Mouse (Mus musculus): ENCODE results near the gene Ube4a. TPM values are rescaled to one million over a fixed set of nuclear protein-coding genes. Genes with fewer than 3 reads are reported as not detected.
A peak's percentile ranks its signal among the peaks of the same experiment; 100 is the strongest.

The Ube4a gene
- 37.4 and 45.9 TPM in 2 replicates for polyA plus RNA-seq (2011; ENCODE audit: insufficient read depth, insufficient read length, low read depth, missing spikeins)

- H3K27ac ChIP-seq (ENCODE audit: insufficient read depth, low read length) = peak within 1 kb of the TSS; percentile 76
- TF ChIP-seq CTCF (IDR thresholded peaks at IDR 0.05; ENCODE audit: low read depth, low read length) (no peak), POLR2A (IDR thresholded peaks at IDR 0.05; ENCODE audit: insufficient read depth, low read length) (peak; percentile 40), EP300 (IDR thresholded peaks at IDR 0.05; ENCODE audit: insufficient read depth, low read depth, low read length) (0 out of 2 replicates have a peak, but pooled peaks have one; percentile 50)
- peak within 1 kb of the TSS; percentile 94 for H3K4me3 ChIP-seq (ENCODE audit: low read depth, low read length)
- no peaks in the 10 kb centered on the region for H3K9me3 ChIP-seq (replicated peaks; ENCODE audit: control insufficient read depth, insufficient read depth, low read length, poor library complexity, severe bottlenecking)
- H3K4me1 ChIP-seq (ENCODE audit: control insufficient read depth, insufficient read depth, low read length) = no peaks in the 10 kb centered on the region
- H3K9ac ChIP-seq (ENCODE audit: low read depth, poor library complexity, severe bottlenecking) = peak within 1 kb of the TSS; percentile 56
- H3K36me3 ChIP-seq (ENCODE audit: control insufficient read depth, insufficient read depth, low read length, poor library complexity, severe bottlenecking) = 0 out of 2 replicates have a peak, but pooled peaks cover 4% of the 10 kb centered on the region
- no peaks in the 10 kb centered on the region for H3K27me3 ChIP-seq (ENCODE audit: control insufficient read depth, insufficient read depth, low read length, poor library complexity, severe bottlenecking)
These were observed at the start of gene Ube4a for GRCm38 (mm10) chr9:44965126-44965832. Gene Ube4a (minus strand): TSS chr9:44965600.

GRCm38 (mm10) chr9:45014879-45015278, 49.5 kb upstream of the Ube4a start:
- peak; percentile 6 for TF ChIP-seq CTCF (IDR thresholded peaks at IDR 0.05; ENCODE audit: low read depth, low read length)
- TF ChIP-seq EP300 (IDR thresholded peaks at IDR 0.05; ENCODE audit: insufficient read depth, low read depth, low read length) = no peak
- no peak for TF ChIP-seq POLR2A (IDR thresholded peaks at IDR 0.05; ENCODE audit: insufficient read depth, low read length)
- Histone ChIP-seq H3K27ac (ENCODE audit: insufficient read depth, low read length) (no peak overlapping the region), H3K36me3 (ENCODE audit: control insufficient read depth, insufficient read depth, low read length, poor library complexity, severe bottlenecking) (no peaks in the 10 kb centered on the region), H3K4me3 (ENCODE audit: low read depth, low read length) (no peak overlapping the region), H3K27me3 (ENCODE audit: control insufficient read depth, insufficient read depth, low read length, poor library complexity, severe bottlenecking) (no peaks in the 10 kb centered on the region), H3K4me1 (ENCODE audit: control insufficient read depth, insufficient read depth, low read length) (no peaks in the 10 kb centered on the region), H3K9me3 (replicated peaks; ENCODE audit: control insufficient read depth, insufficient read depth, low read length, poor library complexity, severe bottlenecking) (no peaks in the 10 kb centered on the region), H3K9ac (ENCODE audit: low read depth, poor library complexity, severe bottlenecking) (no peak overlapping the region)

GRCm38 (mm10) chr9:45011291-45011690, 45.9 kb upstream of the Ube4a start:
- no peaks in the 10 kb centered on the region for H3K9me3 ChIP-seq (replicated peaks; ENCODE audit: control insufficient read depth, insufficient read depth, low read length, poor library complexity, severe bottlenecking)
- H3K27me3 ChIP-seq (ENCODE audit: control insufficient read depth, insufficient read depth, low read length, poor library complexity, severe bottlenecking) = no peaks in the 10 kb centered on the region
- H3K4me3 ChIP-seq (ENCODE audit: low read depth, low read length) = no peak overlapping the region
- no peaks in the 10 kb centered on the region for H3K4me1 ChIP-seq (ENCODE audit: control insufficient read depth, insufficient read depth, low read length)
- TF ChIP-seq POLR2A (IDR thresholded peaks at IDR 0.05; ENCODE audit: insufficient read depth, low read length) (no peak), EP300 (IDR thresholded peaks at IDR 0.05; ENCODE audit: insufficient read depth, low read depth, low read length) (no peak), CTCF (IDR thresholded peaks at IDR 0.05; ENCODE audit: low read depth, low read length) (no peak)
- H3K9ac ChIP-seq (ENCODE audit: low read depth, poor library complexity, severe bottlenecking) = no peak overlapping the region
- H3K27ac ChIP-seq (ENCODE audit: insufficient read depth, low read length) = no peak overlapping the region
- no peaks in the 10 kb centered on the region for H3K36me3 ChIP-seq (ENCODE audit: control insufficient read depth, insufficient read depth, low read length, poor library complexity, severe bottlenecking)

- Histone ChIP-seq H3K4me3 (ENCODE audit: low read depth, low read length) (no peak overlapping the region), H3K36me3 (ENCODE audit: control insufficient read depth, insufficient read depth, low read length, poor library complexity, severe bottlenecking) (no peaks in the 10 kb centered on the region), H3K27ac (ENCODE audit: insufficient read depth, low read length) (no peak overlapping the region), H3K9me3 (replicated peaks; ENCODE audit: control insufficient read depth, insufficient read depth, low read length, poor library complexity, severe bottlenecking) (no peaks in the 10 kb centered on the region), H3K9ac (ENCODE audit: low read depth, poor library complexity, severe bottlenecking) (no peak overlapping the region), H3K4me1 (ENCODE audit: control insufficient read depth, insufficient read depth, low read length) (no peaks in the 10 kb centered on the region), H3K27me3 (ENCODE audit: control insufficient read depth, insufficient read depth, low read length, poor library complexity, severe bottlenecking) (no peaks in the 10 kb centered on the region)
- TF ChIP-seq EP300 (IDR thresholded peaks at IDR 0.05; ENCODE audit: insufficient read depth, low read depth, low read length) (no peak), CTCF (IDR thresholded peaks at IDR 0.05; ENCODE audit: low read depth, low read length) (no peak), POLR2A (IDR thresholded peaks at IDR 0.05; ENCODE audit: insufficient read depth, low read length) (no peak)
These were observed 45.1 kb upstream of the Ube4a start for GRCm38 (mm10) chr9:45010461-45010860.

GRCm38 (mm10) chr9:45009180-45010078, 44.0 kb upstream of the Ube4a start, which contains the start of gene Cd3e:
Gene Cd3e (minus strand): TSS chr9:45009627.
- Histone ChIP-seq H3K27me3 (ENCODE audit: control insufficient read depth, insufficient read depth, low read length, poor library complexity, severe bottlenecking) (no peaks in the 10 kb centered on the region), H3K27ac (ENCODE audit: insufficient read depth, low read length) (no peak within 1 kb of the TSS), H3K36me3 (ENCODE audit: control insufficient read depth, insufficient read depth, low read length, poor library complexity, severe bottlenecking) (no peaks in the 10 kb centered on the region), H3K4me3 (ENCODE audit: low read depth, low read length) (peak within 1 kb of the TSS; percentile 20; the same call in 1 of the 2 replicates), H3K9me3 (replicated peaks; ENCODE audit: control insufficient read depth, insufficient read depth, low read length, poor library complexity, severe bottlenecking) (no peaks in the 10 kb centered on the region), H3K4me1 (ENCODE audit: control insufficient read depth, insufficient read depth, low read length) (no peaks in the 10 kb centered on the region), H3K9ac (ENCODE audit: low read depth, poor library complexity, severe bottlenecking) (no peak within 1 kb of the TSS)
- TF ChIP-seq POLR2A (IDR thresholded peaks at IDR 0.05; ENCODE audit: insufficient read depth, low read length) = no peak
- TF ChIP-seq CTCF (IDR thresholded peaks at IDR 0.05; ENCODE audit: low read depth, low read length) = no peak
- TF ChIP-seq EP300 (IDR thresholded peaks at IDR 0.05; ENCODE audit: insufficient read depth, low read depth, low read length) = no peak

All from ES-Bruce4 (cell line).